Mouse (Mus musculus): ENCODE results near the gene Oxa1l.

GRCm38 (mm10) chr14:54415241-54416020 is 54.8 kb downstream of the Oxa1l start:
- TF ChIP-seq CTCF (IDR thresholded peaks at IDR 0.05; ENCODE audit: extremely low read depth, insufficient read depth, low read length) (no peak), POLR2A (IDR thresholded peaks at IDR 0.05; ENCODE audit: extremely low read depth, insufficient read depth, low read length) (no peak)

Measured in cortical plate, adult 2 months (tissue).